Mouse (Mus musculus): Measurements from ENCODE around the gene Fam69a. TPM values are rescaled to one million over a fixed set of nuclear protein-coding genes. Genes with fewer than 3 reads are reported as not detected.

The Fam69a gene
- total and polyA plus RNA-seq, 2 experiments from 2014 or later = 5.7 to 18.6 TPM

GRCm38 (mm10) chr5:107995936-107996335, 9.1 kb upstream of the Fam69a start:
- H3K4me1 ChIP-seq (ENCODE audit: control insufficient read depth, insufficient read depth) = peaks cover 9% of the 10 kb centered on the region; the same call in 1 of the 2 replicates

DNA sequence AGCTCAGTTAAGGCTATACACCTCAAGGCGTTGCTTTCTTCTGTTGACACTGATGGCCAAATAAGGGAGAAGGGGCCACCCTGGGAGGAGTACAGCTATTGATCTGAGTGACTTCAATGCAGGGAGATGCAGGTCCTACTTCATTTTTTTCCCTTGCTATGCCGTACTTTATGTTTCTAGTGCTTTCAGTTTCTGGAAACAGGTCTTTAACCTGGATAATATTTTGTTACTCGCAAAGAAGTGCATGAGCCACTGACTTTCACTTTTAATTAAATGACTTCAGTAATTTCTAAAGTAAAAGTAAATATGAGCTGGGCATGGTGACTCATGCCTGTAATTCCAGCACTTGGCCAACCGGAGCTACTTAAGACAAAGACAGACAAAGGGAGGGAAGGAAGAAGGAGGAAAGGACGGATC, 958 bp upstream of the Fam69a start:
- ATAC-seq (ENCODE audit: insufficient read depth, low read depth) = no peak
- H3K4me3 ChIP-seq (ENCODE audit: low read depth, low read length) = peak overlapping the region; percentile 95
- H3K9ac ChIP-seq (replicated peaks; ENCODE audit: low read depth, low read length) = peak overlapping the region; percentile 73
- no peaks in the 10 kb centered on the region for H3K36me3 ChIP-seq (replicated peaks; ENCODE audit: control insufficient read depth, insufficient read depth, low read length)
- 17% methylated on average over 5 of the region's 5 CpGs for WGBS
- H3K27me3 ChIP-seq (ENCODE audit: control insufficient read depth, insufficient read depth, low read length) = no peaks in the 10 kb centered on the region
- peak overlapping the region; percentile 95 for H3K27ac ChIP-seq (ENCODE audit: low read depth)
- peak overlapping the region; percentile 91 for H3K4me2 ChIP-seq (ENCODE audit: low read depth, low read length)
- TF ChIP-seq EP300 (IDR thresholded peaks at IDR 0.05; ENCODE audit: low read depth) = no peak
- no peak for TF ChIP-seq CTCF (IDR thresholded peaks at IDR 0.05; ENCODE audit: low read depth)
- DNase-seq (ENCODE audit: low spot score) = no peak
- H3K4me1 ChIP-seq (ENCODE audit: control insufficient read depth, insufficient read depth) = no peaks in the 10 kb centered on the region
- no peaks in the 10 kb centered on the region for H3K9me3 ChIP-seq (replicated peaks; ENCODE audit: control insufficient read depth, low read length)

More at GRCm38 (mm10) chr5:107995936-107996335, 9.1 kb upstream of the Fam69a start:
- H3K4me3 ChIP-seq (ENCODE audit: low read depth, low read length) = no peak overlapping the region
- H3K9me3 ChIP-seq (replicated peaks; ENCODE audit: control insufficient read depth, low read length) = no peaks in the 10 kb centered on the region
- no peak for DNase-seq (ENCODE audit: low spot score)
- no peak overlapping the region for H3K27ac ChIP-seq (ENCODE audit: low read depth)
- ATAC-seq (ENCODE audit: insufficient read depth, low read depth) = no peak
- no peaks in the 10 kb centered on the region for H3K36me3 ChIP-seq (replicated peaks; ENCODE audit: control insufficient read depth, insufficient read depth, low read length)
- H3K4me2 ChIP-seq (ENCODE audit: low read depth, low read length) = no peak overlapping the region
- WGBS = 68% methylated on average over 2 of the region's 2 CpGs
- H3K27me3 ChIP-seq (ENCODE audit: control insufficient read depth, insufficient read depth, low read length) = no peaks in the 10 kb centered on the region
- no peak overlapping the region for H3K9ac ChIP-seq (replicated peaks; ENCODE audit: low read depth, low read length)
- no peak for TF ChIP-seq CTCF (IDR thresholded peaks at IDR 0.05; ENCODE audit: low read depth)
- TF ChIP-seq EP300 (IDR thresholded peaks at IDR 0.05; ENCODE audit: low read depth) = no peak

DNA sequence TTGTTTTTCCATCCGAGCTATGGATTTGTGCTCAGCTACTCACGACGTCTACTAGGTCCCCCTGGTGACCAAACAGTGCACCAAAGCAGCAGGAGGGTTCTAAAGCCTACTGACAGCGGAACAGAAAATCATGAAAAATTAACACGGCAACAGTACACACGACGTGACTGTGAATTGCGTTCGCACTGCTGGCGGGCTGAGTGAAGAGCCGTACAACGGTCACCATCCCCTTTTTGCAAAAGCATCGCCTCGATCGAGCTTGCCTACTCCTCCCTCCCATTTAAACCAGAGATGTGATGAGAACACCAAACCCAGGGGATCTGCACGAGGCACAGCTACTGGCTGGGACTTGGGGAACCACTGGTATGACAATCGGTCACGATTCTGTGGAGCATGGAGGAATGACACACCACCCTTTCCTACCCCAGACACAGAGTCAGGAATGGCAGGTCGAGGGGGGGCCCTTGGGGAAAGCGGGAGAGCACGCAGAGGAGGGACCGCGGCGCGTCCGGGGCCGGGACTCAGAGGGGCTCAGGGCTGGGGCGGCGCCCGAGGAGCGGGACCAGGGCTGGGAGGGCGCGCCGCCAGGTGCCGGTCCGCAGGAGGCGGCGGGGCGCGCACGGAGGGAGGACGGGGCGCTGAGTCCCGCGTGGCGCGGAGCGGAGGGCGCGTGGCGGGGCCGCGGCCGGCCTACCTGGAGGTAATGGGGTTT, 474 bp downstream of the Fam69a start:
- DNase-seq (ENCODE audit: low spot score) = peak; percentile 71
- under 1% methylated on average over 48 of the region's 54 CpGs for whole genome bisulfite sequencing

GRCm38 (mm10) chr5:107983946-107984345, 2.9 kb downstream of the Fam69a start:
- no peaks in the 10 kb centered on the region for H3K27me3 ChIP-seq (ENCODE audit: control insufficient read depth, insufficient read depth, low read length)
- DNase-seq (ENCODE audit: low spot score) (no peak), ATAC-seq (ENCODE audit: insufficient read depth, low read depth) (no peak)
- H3K36me3 ChIP-seq (replicated peaks; ENCODE audit: control insufficient read depth, insufficient read depth, low read length) = no peaks in the 10 kb centered on the region
- no peaks in the 10 kb centered on the region for H3K9me3 ChIP-seq (replicated peaks; ENCODE audit: control insufficient read depth, low read length)
- WGBS = 91% methylated on average over 5 of the region's 5 CpGs
- H3K4me1 ChIP-seq (ENCODE audit: control insufficient read depth, insufficient read depth) = peaks cover 4% of the 10 kb centered on the region; the same call in 1 of the 2 replicates
- TF ChIP-seq CTCF (IDR thresholded peaks at IDR 0.05; ENCODE audit: low read depth) = no peak
- no peak for TF ChIP-seq EP300 (IDR thresholded peaks at IDR 0.05; ENCODE audit: low read depth)
- no peak overlapping the region for H3K4me2 ChIP-seq (ENCODE audit: low read depth, low read length)
- H3K27ac ChIP-seq (ENCODE audit: low read depth) = no peak overlapping the region
- H3K4me3 ChIP-seq (ENCODE audit: low read depth, low read length) = no peak overlapping the region
- H3K9ac ChIP-seq (replicated peaks; ENCODE audit: low read depth, low read length) = no peak overlapping the region

More for the DNA sequence above, 474 bp downstream of the Fam69a start:
- H3K27me3 ChIP-seq (ENCODE audit: control insufficient read depth, insufficient read depth, low read length) = no peaks in the 10 kb centered on the region
- H3K36me3 ChIP-seq (replicated peaks; ENCODE audit: control insufficient read depth, insufficient read depth, low read length) = no peaks in the 10 kb centered on the region
- peak overlapping the region; percentile 95 for H3K4me3 ChIP-seq (ENCODE audit: low read depth, low read length)
- H3K9ac ChIP-seq (replicated peaks; ENCODE audit: low read depth, low read length) = peak overlapping the region; percentile 73
- H3K4me1 ChIP-seq (ENCODE audit: control insufficient read depth, insufficient read depth) = no peaks in the 10 kb centered on the region
- TF ChIP-seq CTCF (IDR thresholded peaks at IDR 0.05; ENCODE audit: low read depth) = peak; percentile 65
- no peak for TF ChIP-seq EP300 (IDR thresholded peaks at IDR 0.05; ENCODE audit: low read depth)
- no peaks in the 10 kb centered on the region for H3K9me3 ChIP-seq (replicated peaks; ENCODE audit: control insufficient read depth, low read length)
- H3K27ac ChIP-seq (ENCODE audit: low read depth) = peak overlapping the region; percentile 95
- peak overlapping the region; percentile 91 for H3K4me2 ChIP-seq (ENCODE audit: low read depth, low read length)
- peak; percentile 71 for ATAC-seq (ENCODE audit: insufficient read depth, low read depth)

DNA sequence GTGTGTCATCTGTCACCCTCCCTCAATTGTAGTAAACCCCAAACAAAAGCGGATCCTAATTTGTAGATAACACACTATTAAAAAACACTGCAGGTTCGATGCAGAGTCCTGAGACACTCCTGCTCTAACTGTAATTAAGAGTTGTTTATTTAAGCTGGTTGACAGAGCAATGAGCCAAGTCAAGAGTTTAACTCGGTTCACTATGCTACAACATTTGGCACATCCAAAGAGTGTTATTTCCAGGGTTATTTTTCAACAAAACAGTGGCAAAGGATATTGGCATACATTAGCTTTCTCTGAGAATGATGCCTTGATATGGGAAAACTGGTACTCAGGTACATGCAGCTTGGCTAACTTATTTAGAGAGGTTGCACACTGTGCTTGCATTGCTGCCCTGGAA, 4.9 kb downstream of the Fam69a start:
- Histone ChIP-seq H3K4me3 (ENCODE audit: low read depth, low read length) (no peak overlapping the region), H3K27ac (ENCODE audit: low read depth) (no peak overlapping the region), H3K9ac (replicated peaks; ENCODE audit: low read depth, low read length) (no peak overlapping the region), H3K4me1 (ENCODE audit: control insufficient read depth, insufficient read depth) (peaks cover 4% of the 10 kb centered on the region; the same call in 1 of the 2 replicates), H3K27me3 (ENCODE audit: control insufficient read depth, insufficient read depth, low read length) (no peaks in the 10 kb centered on the region), H3K9me3 (replicated peaks; ENCODE audit: control insufficient read depth, low read length) (no peaks in the 10 kb centered on the region), H3K36me3 (replicated peaks; ENCODE audit: control insufficient read depth, insufficient read depth, low read length) (no peaks in the 10 kb centered on the region), H3K4me2 (ENCODE audit: low read depth, low read length) (no peak overlapping the region)
- ATAC-seq (ENCODE audit: insufficient read depth, low read depth) (no peak), DNase-seq (ENCODE audit: low spot score) (no peak)
- TF ChIP-seq EP300 (IDR thresholded peaks at IDR 0.05; ENCODE audit: low read depth) = no peak
- WGBS = 73% methylated on average over 3 of the region's 3 CpGs

All from heart, postnatal 0 days (tissue).